Mouse (Mus musculus) adrenal gland, adult 8-10 months (tissue): Measurements from ENCODE around the gene Purb. TPM values are rescaled to one million over a fixed set of nuclear protein-coding genes. Genes with fewer than 3 reads are reported as not detected.

Experiments used
- DNase-seq: peaks from one replicate; pipeline ENCODE4 v3.0.0; 2022
- total RNA-seq, 4 experiments: library from RNA; stranded (reverse); gene quantifications; 2 replicates each; pipeline ENCODE4 v1.2.4; 2022

The Purb gene
- total RNA-seq = 10 to 100 TPM; 54.2 to 62.0 (median 60.9) TPM

- peak; percentile 82 for DNase-seq
These were observed at the start of gene Purb for GRCm38 (mm10) chr11:6475867-6476484. TSS of gene Purb (minus strand) at chr11:6475917.

GRCm38 (mm10) chr11:6525241-6525640, 49.5 kb upstream of the Purb start:
- no peak for DNase-seq

GRCm38 (mm10) chr11:6524880-6525238, 49.1 kb upstream of the Purb start:
- no peak for DNase-seq

- DNase-seq = no peak
These were observed 48.6 kb upstream of the Purb start for GRCm38 (mm10) chr11:6524165-6524879.

GRCm38 (mm10) chr11:6523662-6524088, 48.0 kb upstream of the Purb start:
- DNase-seq = no peak

DNA sequence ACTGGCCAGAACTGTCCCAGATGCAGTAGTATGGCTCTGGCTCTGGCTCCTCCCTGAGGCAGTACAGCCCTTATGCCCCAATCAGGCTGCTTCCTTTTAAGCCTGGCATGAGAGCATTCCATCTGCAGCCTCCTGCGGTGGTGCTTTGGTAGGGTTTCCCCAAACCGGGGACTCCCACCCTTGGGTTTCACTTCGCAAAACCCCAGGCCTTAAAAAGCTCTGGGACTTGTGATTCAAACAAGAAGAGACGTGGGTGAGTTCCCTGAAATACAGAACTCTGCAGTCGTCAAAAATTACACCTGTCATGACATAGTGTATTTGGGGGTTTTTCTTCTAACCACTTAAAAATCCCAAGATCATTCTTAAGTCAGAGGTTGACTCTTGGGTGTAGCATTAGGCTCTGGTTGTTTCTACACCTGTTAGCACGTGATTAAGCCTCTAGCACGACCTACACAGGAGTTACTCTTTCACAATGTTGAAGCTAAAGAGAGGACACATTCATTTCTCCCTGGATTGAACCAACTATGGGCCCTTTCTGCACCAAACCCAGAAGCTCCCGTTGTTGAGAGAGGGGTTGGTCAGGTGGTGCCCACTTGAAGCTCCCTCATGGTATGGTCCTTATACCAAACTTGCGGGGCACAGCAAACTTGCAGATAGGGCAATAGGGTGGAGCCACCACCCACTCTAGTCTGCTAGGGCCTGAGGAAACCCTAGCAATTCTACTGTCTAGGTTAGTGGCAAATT, 47.2 kb upstream of the Purb start:
- DNase-seq = no peak

DNA sequence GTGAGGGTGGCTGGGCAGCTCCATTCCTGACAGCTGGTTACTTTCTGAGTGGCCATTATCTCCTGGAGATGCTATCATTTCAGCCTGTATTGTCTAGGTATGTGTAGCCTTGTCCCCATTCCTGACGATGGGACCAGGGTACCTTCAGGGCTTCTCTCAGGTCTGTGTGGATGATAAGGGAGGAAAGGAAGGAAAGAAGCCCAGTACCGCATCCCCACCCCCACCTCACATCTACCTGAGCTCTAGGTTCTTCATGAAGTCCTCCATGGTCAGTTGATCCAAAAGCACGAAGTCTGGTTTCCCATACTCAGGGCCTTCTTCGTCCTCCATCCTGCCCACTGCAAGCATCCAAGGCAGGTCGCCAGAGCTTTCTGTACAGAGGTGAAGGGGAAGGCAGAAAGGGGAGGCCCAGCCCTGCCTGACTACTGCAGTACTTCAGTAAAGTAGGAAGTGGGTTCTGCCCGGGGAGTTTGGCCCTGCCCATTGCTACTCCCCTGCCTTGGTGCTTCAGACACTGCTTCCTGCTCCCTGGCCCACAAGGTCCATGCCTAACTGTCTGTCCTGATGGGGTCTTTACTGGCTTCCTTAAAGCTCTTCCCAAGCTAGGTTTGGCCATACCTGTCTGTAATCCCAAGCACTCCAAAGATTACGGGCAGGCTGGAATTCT, 44.9 kb upstream of the Purb start, which contains the start of gene Myo1g:
Gene Myo1g (minus strand): TSS at position 459 of the 667 bp plus-strand sequence.
- no peak for DNase-seq

DNA sequence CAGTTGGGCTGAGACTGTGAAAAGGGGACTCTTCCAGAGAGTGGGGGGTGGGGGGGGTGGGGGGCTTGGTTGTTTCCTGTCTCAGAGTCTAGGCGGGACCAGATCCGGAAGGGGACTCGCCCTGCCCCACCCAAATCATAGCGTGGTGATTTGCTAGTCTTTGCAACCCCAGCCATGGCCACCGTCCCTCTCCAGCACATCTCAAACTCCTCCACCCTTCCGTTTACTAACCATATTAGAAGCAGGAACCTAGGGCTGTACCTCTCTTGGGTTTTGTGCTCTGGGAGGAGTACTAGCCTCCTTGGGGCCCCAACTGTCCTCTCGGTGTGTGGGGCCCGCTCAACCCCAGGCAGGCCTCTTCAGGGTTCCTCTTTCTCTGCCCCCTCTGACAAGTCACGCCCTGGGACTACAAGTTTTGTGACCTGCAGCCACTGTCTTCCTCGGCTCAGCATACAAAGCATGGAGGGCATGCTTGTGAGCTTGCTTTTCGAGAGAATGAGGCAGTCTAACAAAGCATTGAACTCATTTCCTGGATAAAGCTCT, 43.8 kb upstream of the Purb start:
- DNase-seq = no peak

- no peak for DNase-seq
These were observed 39.1 kb upstream of the Purb start for GRCm38 (mm10) chr11:6514837-6515236.

DNA sequence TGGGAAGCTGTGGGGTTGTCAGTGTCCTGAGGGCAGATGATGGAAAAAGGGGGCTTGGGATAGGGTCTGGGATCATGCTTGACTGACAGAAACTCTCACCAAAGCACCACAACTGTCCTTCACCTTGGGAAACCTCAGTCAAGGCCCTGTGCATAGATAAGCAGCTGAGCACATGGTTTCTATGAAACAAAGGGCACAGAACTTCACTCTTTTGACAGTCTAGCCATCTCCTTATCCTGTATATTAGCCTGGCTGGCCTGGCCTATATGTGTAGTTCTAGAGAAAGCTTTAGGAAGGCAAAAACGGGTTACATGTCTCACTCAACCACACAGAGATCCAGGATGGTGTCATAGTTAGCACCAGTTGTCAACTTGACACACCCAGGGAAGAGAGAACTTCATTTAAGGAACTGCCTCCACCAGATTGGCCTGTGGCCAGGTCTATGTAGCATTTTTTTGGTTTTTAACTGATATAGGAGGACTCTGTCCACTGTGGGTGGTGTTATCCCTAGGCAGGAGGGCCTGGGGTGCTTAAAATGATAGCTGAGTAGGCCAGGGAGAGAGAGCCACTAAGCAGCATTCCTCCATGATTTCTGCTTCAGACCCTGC, 32.7 kb upstream of the Purb start:
- no peak for DNase-seq

- no peak for DNase-seq
These were observed 30.8 kb upstream of the Purb start for GRCm38 (mm10) chr11:6506516-6506915.

- no peak for DNase-seq
These were observed 29.0 kb upstream of the Purb start for GRCm38 (mm10) chr11:6504689-6505088.

DNA sequence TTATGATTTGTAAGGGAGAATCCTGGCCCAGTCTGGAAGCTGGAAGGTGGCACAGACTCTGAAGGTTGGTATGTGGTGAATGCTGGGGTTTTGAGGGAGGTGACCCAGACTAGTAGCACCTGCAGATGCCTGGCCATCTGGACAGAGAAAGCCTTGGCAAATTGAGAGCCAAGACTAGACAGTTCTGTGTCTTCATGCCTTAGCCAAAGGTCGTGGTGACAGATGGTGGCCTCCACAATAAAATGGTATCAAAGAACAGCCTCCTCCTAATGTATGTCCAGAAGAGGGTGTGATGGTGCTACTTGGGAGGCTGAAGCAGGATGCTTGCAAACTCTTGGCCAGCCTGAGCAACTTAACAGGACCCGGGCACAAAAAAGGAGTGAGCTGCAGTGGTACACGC, 28.5 kb upstream of the Purb start:
- no peak for DNase-seq

- DNase-seq = no peak
These were observed 26.8 kb upstream of the Purb start for GRCm38 (mm10) chr11:6502506-6502905.

- DNase-seq = no peak
These were observed 21.7 kb upstream of the Purb start for GRCm38 (mm10) chr11:6497311-6497948.

DNA sequence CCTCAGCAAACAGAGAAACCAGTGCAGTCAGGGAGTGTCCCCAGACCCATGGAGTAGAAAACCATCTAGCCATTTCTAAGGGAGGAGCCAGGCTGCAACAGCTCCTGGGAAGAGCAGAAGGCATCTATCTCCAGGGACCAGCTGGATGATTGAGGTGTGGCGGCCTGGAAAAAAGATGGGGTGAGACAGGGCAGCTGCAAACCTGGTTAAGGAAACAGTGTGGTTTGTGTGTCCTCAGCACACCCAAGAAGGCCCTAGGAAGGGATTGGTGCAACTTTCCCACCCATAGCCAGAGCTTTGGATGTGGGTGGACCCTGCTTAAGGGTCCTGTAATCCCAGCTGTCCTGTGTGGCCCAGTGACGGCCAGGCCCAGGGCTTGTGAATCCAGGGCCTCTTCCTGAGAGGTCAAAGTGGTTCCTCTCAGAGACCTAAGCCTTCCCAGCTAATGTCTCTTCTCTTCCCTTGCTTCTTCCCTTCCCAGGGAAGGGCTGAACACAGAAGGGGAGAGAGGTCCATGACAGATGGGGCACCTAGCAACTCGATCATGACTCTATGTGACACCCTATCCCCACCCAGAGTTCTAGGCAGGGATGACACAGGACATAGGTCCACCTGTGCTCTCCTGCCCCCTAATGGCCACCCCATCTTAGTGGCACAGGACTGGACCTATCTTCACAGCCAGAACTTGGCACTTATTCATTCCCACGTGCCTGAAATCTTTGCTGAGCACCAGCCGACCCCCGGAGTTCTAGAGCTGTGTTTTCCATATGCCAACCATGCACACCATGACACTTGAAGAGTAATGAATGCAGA, 14.2 kb upstream of the Purb start:
- peak; percentile 47 for DNase-seq

- no peak for DNase-seq
These were observed 13.5 kb upstream of the Purb start for GRCm38 (mm10) chr11:6489257-6489656.

- DNase-seq = no peak
These were observed 12.4 kb upstream of the Purb start for GRCm38 (mm10) chr11:6488041-6488684.

- no peak for DNase-seq
These were observed 11.8 kb upstream of the Purb start for GRCm38 (mm10) chr11:6487496-6487895.

DNA sequence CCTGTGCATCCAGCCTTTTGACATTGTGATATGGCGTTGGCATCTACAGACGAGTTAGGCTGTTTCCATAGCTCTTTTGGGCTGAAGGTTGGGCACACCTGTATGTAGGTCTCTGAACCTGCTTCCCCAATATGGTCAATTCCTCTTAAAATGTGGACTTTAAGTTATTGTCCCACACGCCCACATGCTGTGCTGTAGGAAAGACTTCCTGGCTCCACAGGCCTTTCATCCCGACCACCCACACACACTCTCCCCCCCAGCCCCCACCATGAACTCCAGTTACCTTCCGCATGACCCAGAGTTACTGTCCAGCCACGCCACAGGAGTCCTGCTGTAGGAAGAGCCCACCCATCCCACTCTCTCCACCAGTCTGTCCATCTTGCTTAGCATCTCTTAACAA, 11.2 kb upstream of the Purb start:
- no peak for DNase-seq
